ENCODE assay signal across 13 mouse cellular contexts in genomic region chr19:44108996-44109395, GRCm38 (mm10). TPM values are rescaled to one million over a fixed set of nuclear protein-coding genes. Genes with fewer than 3 reads are reported as not detected.
DNase-seq lines count a peak whose midpoint lies in the region; ATAC-seq lines count a peak whose summit lies in the region.
"Had no signal": no experiment of that assay in that cellular context is flagged by ENCODE, and none has a peak within 500 bp of the region (broad histone marks: within the 10 kb centered on the region; RNA-seq: fewer than 3 reads in every experiment).

No protein-coding gene starts in this region.

- H3K27me3 ChIP-seq in heart, embryonic 11.5 days (ENCODE audit: control insufficient read depth, insufficient read depth, low read length), result no peaks in the 10 kb centered on the region
- H3K27me3 ChIP-seq in neural tube, embryonic 15.5 days (replicated peaks), result no peaks in the 10 kb centered on the region
- H3K27me3 ChIP-seq: limb, embryonic 13.5 days had no signal

- H3K4me1 ChIP-seq in heart, embryonic 11.5 days (ENCODE audit: control insufficient read depth, insufficient read depth, low read length), result peaks cover 8% of the 10 kb centered on the region; the same call in 1 of the 2 replicates
- peaks cover 36% of the 10 kb centered on the region for H3K4me1 ChIP-seq in neural tube, embryonic 15.5 days

- no peak overlapping the region for H3K9ac ChIP-seq in heart, embryonic 11.5 days (ENCODE audit: low read depth, low read length)
- 0 out of 2 replicates have a peak overlapping the region, but pooled peaks have one; percentile 15 for H3K9ac ChIP-seq in neural tube, embryonic 15.5 days (replicated peaks)
- H3K9ac ChIP-seq: limb, embryonic 13.5 days had no signal

- H3K4me2 ChIP-seq in heart, embryonic 11.5 days, result no peak overlapping the region
- no peak overlapping the region for H3K4me2 ChIP-seq in neural tube, embryonic 15.5 days

- intact Hi-C loops in gastrocnemius, postnatal 14 days (cut with DNase I; ENCODE audit: low total_unique reads), result no loop called here

- H3K9me3 ChIP-seq in heart, embryonic 11.5 days (replicated peaks; ENCODE audit: control insufficient read depth, low read length), result no peaks in the 10 kb centered on the region
- no peaks in the 10 kb centered on the region for H3K9me3 ChIP-seq in neural tube, embryonic 15.5 days (replicated peaks)
- H3K9me3 ChIP-seq: limb, embryonic 13.5 days had no signal

- DNase-seq in heart, adult 11 months, result peak; percentile 88
- DNase-seq in neural tube, embryonic 10.5 days (ENCODE audit: extremely low spot score, low spot score), result no peak
- DNase-seq in kidney, postnatal 14 days, result peak; percentile 20
- no peak for DNase-seq in spleen, postnatal 4 days (ENCODE audit: low spot score in 2 of 2)
- DNase-seq in gastrocnemius, postnatal 14 days, result no peak
- DNase-seq: gastrocnemius, postnatal 10 days; heart, postnatal 36 days had no signal

- H3K27ac ChIP-seq in heart, embryonic 11.5 days (ENCODE audit: low read depth, low read length), result no peak overlapping the region
- no peak overlapping the region for H3K27ac ChIP-seq in neural tube, embryonic 15.5 days (replicated peaks)
- H3K27ac ChIP-seq: limb, embryonic 13.5 days had no signal

- ATAC-seq in heart, embryonic 11.5 days (replicated peaks; ENCODE audit: insufficient number of reproducible peaks, low FRiP score, low TSS enrichment), result no peak
- no peak for ATAC-seq in neural tube, embryonic 15.5 days (ENCODE audit: low FRiP score)
- ATAC-seq in granulocyte monocyte progenitor cell, adult 5-6 weeks (replicated peaks; ENCODE audit: poor library complexity, severe bottlenecking), result no peak
- ATAC-seq: midbrain, embryonic 16.5 days had no signal

- no peak overlapping the region for H3K4me3 ChIP-seq in heart, embryonic 11.5 days (ENCODE audit: low read depth, low read length)
- no peak overlapping the region for H3K4me3 ChIP-seq in neural tube, embryonic 15.5 days (replicated peaks)
- H3K4me3 ChIP-seq: erythroblast, embryonic 14.5 days; limb, embryonic 13.5 days had no signal

- peaks cover 23% of the 10 kb centered on the region for H3K36me3 ChIP-seq in heart, embryonic 11.5 days (ENCODE audit: control insufficient read depth, insufficient read depth, low read length)
- H3K36me3 ChIP-seq in neural tube, embryonic 15.5 days, result peaks cover 40% of the 10 kb centered on the region

RNA-seq across cellular contexts. Expression of gene Chuk, which starts 1.7 kb away (rescaled TPM):
- 31.8 and 38.9 TPM in 2 replicates for polyA plus RNA-seq in heart, embryonic 11.5 days (2014; fragmentation: Nextera tagmentation; extraction: Ambion mirVana)
- 55.8 and 62.6 TPM in 2 replicates for polyA plus RNA-seq in neural tube, embryonic 15.5 days (2015; fragmentation: Nextera tagmentation; extraction: Ambion mirVana)
- 45.7 and 60.9 TPM in 2 replicates for total RNA-seq in granulocyte monocyte progenitor cell, adult 5-6 weeks (2014; fragmentation: Nextera tagmentation)
- 69.8 and 71.6 TPM in 2 replicates for total RNA-seq in granulocyte monocyte progenitor cell, adult 5-6 weeks (2017)
- total RNA-seq in gastrocnemius, postnatal 14 days (2021), result 10 to 100 TPM; 13.6 to 16.0 TPM

RNA-seq across cellular contexts. Expression of gene Cwf19l1, which starts 26.7 kb away (rescaled TPM):
- polyA plus RNA-seq in heart, embryonic 11.5 days (2014; fragmentation: Nextera tagmentation; extraction: Ambion mirVana), result 22.4 and 26.1 TPM in 2 replicates
- polyA plus RNA-seq in neural tube, embryonic 15.5 days (2015; fragmentation: Nextera tagmentation; extraction: Ambion mirVana), result 29.8 and 31.1 TPM in 2 replicates
- total RNA-seq in granulocyte monocyte progenitor cell, adult 5-6 weeks (2014; fragmentation: Nextera tagmentation), result 27.7 and 44.9 TPM in 2 replicates
- total RNA-seq in granulocyte monocyte progenitor cell, adult 5-6 weeks (2017), result 19.3 and 26.3 TPM in 2 replicates
- total RNA-seq in gastrocnemius, postnatal 14 days (2021), result 1 to 10 TPM; 6.4 to 6.6 TPM

RNA-seq across cellular contexts. Expression of gene Bloc1s2, which starts 37.2 kb away (rescaled TPM):
- 65.5 and 76.0 TPM in 2 replicates for polyA plus RNA-seq in heart, embryonic 11.5 days (2014; fragmentation: Nextera tagmentation; extraction: Ambion mirVana)
- 158 and 169 TPM in 2 replicates for polyA plus RNA-seq in neural tube, embryonic 15.5 days (2015; fragmentation: Nextera tagmentation; extraction: Ambion mirVana)
- total RNA-seq in granulocyte monocyte progenitor cell, adult 5-6 weeks (2014; fragmentation: Nextera tagmentation), result 143 and 186 TPM in 2 replicates
- total RNA-seq in granulocyte monocyte progenitor cell, adult 5-6 weeks (2017), result 70.7 and 91.4 TPM in 2 replicates
- total RNA-seq in gastrocnemius, postnatal 14 days (2021), result 10 to 100 TPM; 13.4 to 13.9 TPM

RNA-seq across cellular contexts. Expression of gene Erlin1, which starts 39.4 kb away (rescaled TPM):
- 14.4 and 16.2 TPM in 2 replicates for polyA plus RNA-seq in heart, embryonic 11.5 days (2014; fragmentation: Nextera tagmentation; extraction: Ambion mirVana)
- 20.2 and 22.8 TPM in 2 replicates for polyA plus RNA-seq in neural tube, embryonic 15.5 days (2015; fragmentation: Nextera tagmentation; extraction: Ambion mirVana)
- total RNA-seq in granulocyte monocyte progenitor cell, adult 5-6 weeks (2014; fragmentation: Nextera tagmentation), result 73.4 and 78.4 TPM in 2 replicates
- 51.1 and 56.5 TPM in 2 replicates for total RNA-seq in granulocyte monocyte progenitor cell, adult 5-6 weeks (2017)
- 1 to 10 TPM; 4.7 to 5.5 TPM for total RNA-seq in gastrocnemius, postnatal 14 days (2021)

Comparison
In these comparisons a context has a peak if more than half of its experiments do, and no peak if none do; other contexts are left out.
1. DNase-seq: peak in heart, adult 11 months (single experiment) and kidney, postnatal 14 days (single experiment); none in neural tube, embryonic 10.5 days (single experiment), spleen, postnatal 4 days (0 of 2) and gastrocnemius, postnatal 14 days (single experiment).
2. RNA of gene Bloc1s2, which starts 37.2 kb away (total RNA-seq): 70.7 to 186 TPM in granulocyte monocyte progenitor cell, adult 5-6 weeks; 13.4 to 13.9 TPM in gastrocnemius, postnatal 14 days; every median in the first group is over 4 times any median in the second.